Mouse (Mus musculus) neural tube, embryonic 13.5 days (tissue): ENCODE measurements at regions not wholly inside any gene's neighbourhood (a gene's known extent, or its start where the extent isn't known, plus 50 kb on each side); places are given as distances from the start of the nearest gene placed in this dataset.

Source experiments
- ATAC-seq: fragments of 200-750 bp; cut with Nextera tagmentation; 2 replicates; pipeline ENCODE4 v1.8.0; 2017; ENCODE audit warnings: low read depth, mild to moderate bottlenecking, moderate TSS enrichment, moderate library complexity
- H3K27ac ChIP-seq: fragments of 300-500 bp; sonication (generic); replicated peaks from 2 replicates; pipeline ENCODE4 v1.5.1; 2015; ENCODE audit warnings: moderate library complexity, mild to moderate bottlenecking, inconsistent platforms
- H3K27me3 ChIP-seq: fragments of 300-500 bp; sonication (generic); 2 replicates; pipeline ENCODE4 v1.6.1; 2015; ENCODE audit warnings: mild to moderate bottlenecking, inconsistent platforms
- H3K36me3 ChIP-seq: fragments of 300-500 bp; sonication (generic); 2 replicates; pipeline ENCODE4 v1.6.1; 2015; ENCODE audit warnings: mild to moderate bottlenecking, inconsistent platforms
- H3K4me1 ChIP-seq: fragments of 300-500 bp; sonication (generic); replicated peaks from 2 replicates; pipeline ENCODE4 v1.6.1; 2015; ENCODE audit warnings: inconsistent platforms
- H3K4me2 ChIP-seq: fragments of 300-500 bp; sonication (generic); 2 replicates; pipeline ENCODE4 v1.6.1; 2015; ENCODE audit warnings: inconsistent platforms, mild to moderate bottlenecking, moderate library complexity
- H3K4me3 ChIP-seq: fragments of 300-500 bp; sonication (generic); 2 replicates; pipeline ENCODE4 v1.5.1; 2015; ENCODE audit warnings: mild to moderate bottlenecking, inconsistent platforms
- H3K9ac ChIP-seq: fragments of 300-500 bp; sonication (generic); 2 replicates; pipeline ENCODE4 v1.6.1; 2015; ENCODE audit warnings: moderate library complexity, mild to moderate bottlenecking, inconsistent platforms
- H3K9me3 ChIP-seq: fragments of 300-500 bp; sonication (generic); 2 replicates; pipeline ENCODE4 v1.6.1; 2016; ENCODE audit warnings: inconsistent platforms
- WGBS: fragments of 180-500 bp; shearing (Covaris S2); methylation state at CpG from one replicate; pipeline ENCODE4 v1.1.7; 2015; 5-methylcytosine and 5-hydroxymethylcytosine counted together

DNA sequence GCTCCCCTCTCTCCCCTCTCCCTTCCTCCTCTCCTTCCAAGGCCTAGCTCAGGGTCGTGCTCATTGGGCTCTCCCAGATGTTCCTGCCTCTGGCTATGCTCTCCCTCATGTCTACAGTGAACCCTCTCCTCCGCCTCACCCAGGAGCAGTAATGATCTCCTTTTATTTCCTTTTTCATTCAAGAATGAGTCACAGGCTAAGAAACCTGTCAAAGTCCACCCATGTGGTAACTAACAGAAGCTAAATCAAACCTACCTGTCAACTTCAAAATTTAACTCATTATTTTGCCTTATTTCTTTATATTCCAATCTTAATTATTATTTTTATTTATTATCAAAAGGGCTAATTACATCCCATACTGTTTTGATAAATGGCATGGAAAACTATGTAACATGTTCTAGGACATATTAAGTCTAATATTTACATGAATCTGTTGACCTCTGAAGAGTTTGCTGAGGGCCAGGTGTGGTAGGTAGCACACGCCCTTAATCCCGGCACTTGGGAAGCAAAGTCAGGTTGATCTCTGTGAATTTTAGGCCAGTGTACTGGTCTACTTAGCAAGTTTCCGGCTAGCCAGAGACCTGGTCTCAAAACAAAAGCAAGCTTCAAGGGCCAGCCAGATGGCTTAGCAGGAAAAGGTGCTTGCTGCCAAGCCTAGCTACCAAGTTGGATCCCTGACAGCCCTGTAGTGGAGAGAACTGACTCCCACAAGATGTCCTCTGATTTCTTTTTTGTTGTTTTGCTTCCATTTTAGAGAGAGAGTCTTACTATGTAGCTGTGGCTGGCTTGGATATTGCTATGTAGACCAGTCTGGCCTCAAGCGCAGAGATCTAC lies 51.9 kb upstream of the Slc16a1 start:
- Histone ChIP-seq H3K9ac (no peak overlapping the region), H3K27me3 (no peaks in the 10 kb centered on the region), H3K4me3 (no peak overlapping the region), H3K9me3 (no peaks in the 10 kb centered on the region), H3K4me1 (no peaks in the 10 kb centered on the region), H3K4me2 (no peak overlapping the region), H3K27ac (no peak overlapping the region), H3K36me3 (no peaks in the 10 kb centered on the region)
- 88% methylated on average over 6 of the region's 6 CpGs for WGBS
- ATAC-seq: no peak

GRCm38 (mm10) chr3:104585303-104585702 lies 53.2 kb upstream of the Slc16a1 start:
- WGBS: 49% methylated on average over 6 of the region's 6 CpGs
- no peak overlapping the region for H3K9ac ChIP-seq
- no peaks in the 10 kb centered on the region for H3K36me3 ChIP-seq
- no peak overlapping the region for H3K27ac ChIP-seq
- H3K27me3 ChIP-seq: no peaks in the 10 kb centered on the region
- ATAC-seq: no peak
- H3K4me3 ChIP-seq: no peak overlapping the region
- H3K9me3 ChIP-seq: no peaks in the 10 kb centered on the region
- H3K4me2 ChIP-seq: no peak overlapping the region
- H3K4me1 ChIP-seq: no peaks in the 10 kb centered on the region

GRCm38 (mm10) chr3:104583236-104583635 lies 55.2 kb upstream of the Slc16a1 start:
- Histone ChIP-seq H3K27ac (no peak overlapping the region), H3K36me3 (no peaks in the 10 kb centered on the region), H3K9ac (no peak overlapping the region), H3K27me3 (no peaks in the 10 kb centered on the region), H3K4me3 (no peak overlapping the region), H3K4me2 (no peak overlapping the region), H3K9me3 (no peaks in the 10 kb centered on the region), H3K4me1 (no peaks in the 10 kb centered on the region; the same call in 1 of the 2 replicates)
- no peak for ATAC-seq
- 69% methylated on average over 7 of the region's 7 CpGs for WGBS

DNA sequence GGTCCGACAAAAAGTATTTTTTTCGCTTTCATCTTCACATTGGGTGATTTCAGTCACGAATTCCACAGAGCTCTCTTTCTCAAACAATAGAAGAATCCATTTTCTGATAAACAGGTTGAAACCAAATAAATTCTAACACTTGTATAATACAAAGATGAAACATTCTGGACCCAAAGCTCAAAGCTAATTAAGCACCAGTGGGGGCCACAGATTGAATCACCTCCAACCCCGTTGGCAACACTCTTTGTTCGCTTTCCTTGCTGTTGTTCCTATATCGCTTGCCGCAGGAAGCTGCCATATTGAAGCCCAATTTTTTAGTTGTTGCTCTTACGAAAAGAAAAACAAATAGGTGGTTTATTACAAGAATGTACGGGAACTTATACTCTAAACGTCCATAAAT lies 55.9 kb upstream of the Slc16a1 start:
- Histone ChIP-seq H3K9ac (no peak overlapping the region), H3K4me3 (no peak overlapping the region), H3K27me3 (no peaks in the 10 kb centered on the region), H3K27ac (no peak overlapping the region), H3K4me1 (no peaks in the 10 kb centered on the region; the same call in 1 of the 2 replicates), H3K9me3 (no peaks in the 10 kb centered on the region), H3K4me2 (no peak overlapping the region), H3K36me3 (no peaks in the 10 kb centered on the region)
- ATAC-seq: no peak
- WGBS: 93% methylated on average over 10 of the region's 10 CpGs

DNA sequence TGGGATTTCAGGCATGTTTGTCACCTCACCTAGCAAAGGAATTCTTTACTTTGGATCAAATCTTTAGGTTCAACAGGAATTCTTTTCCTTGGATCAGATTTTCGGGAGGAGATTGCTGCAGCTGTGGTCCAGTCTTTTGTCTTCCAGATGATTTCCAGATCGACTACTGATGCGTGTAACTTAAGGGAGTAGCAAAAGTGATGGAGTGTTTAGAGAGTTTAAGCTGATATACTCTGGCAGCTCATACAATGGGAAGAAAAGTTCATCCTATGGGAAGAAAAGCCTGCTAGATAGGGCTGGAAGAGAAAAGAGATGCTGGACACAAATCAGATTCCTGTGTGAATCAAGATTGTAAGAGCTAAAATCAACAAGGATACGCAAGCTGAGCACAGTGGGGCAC lies 59.3 kb upstream of the Slc16a1 start:
- WGBS: 52% methylated on average over 4 of the region's 4 CpGs
- Histone ChIP-seq H3K9ac (no peak overlapping the region), H3K4me1 (no peaks in the 10 kb centered on the region; the same call in 1 of the 2 replicates), H3K27ac (no peak overlapping the region), H3K4me3 (no peak overlapping the region), H3K27me3 (no peaks in the 10 kb centered on the region), H3K36me3 (no peaks in the 10 kb centered on the region), H3K4me2 (no peak overlapping the region), H3K9me3 (no peaks in the 10 kb centered on the region)
- ATAC-seq: no peak

GRCm38 (mm10) chr3:104578374-104578773 lies 60.1 kb upstream of the Slc16a1 start:
- H3K4me2 ChIP-seq: no peak overlapping the region
- no peak for ATAC-seq
- WGBS: 34% methylated on average over 3 of the region's 3 CpGs

DNA sequence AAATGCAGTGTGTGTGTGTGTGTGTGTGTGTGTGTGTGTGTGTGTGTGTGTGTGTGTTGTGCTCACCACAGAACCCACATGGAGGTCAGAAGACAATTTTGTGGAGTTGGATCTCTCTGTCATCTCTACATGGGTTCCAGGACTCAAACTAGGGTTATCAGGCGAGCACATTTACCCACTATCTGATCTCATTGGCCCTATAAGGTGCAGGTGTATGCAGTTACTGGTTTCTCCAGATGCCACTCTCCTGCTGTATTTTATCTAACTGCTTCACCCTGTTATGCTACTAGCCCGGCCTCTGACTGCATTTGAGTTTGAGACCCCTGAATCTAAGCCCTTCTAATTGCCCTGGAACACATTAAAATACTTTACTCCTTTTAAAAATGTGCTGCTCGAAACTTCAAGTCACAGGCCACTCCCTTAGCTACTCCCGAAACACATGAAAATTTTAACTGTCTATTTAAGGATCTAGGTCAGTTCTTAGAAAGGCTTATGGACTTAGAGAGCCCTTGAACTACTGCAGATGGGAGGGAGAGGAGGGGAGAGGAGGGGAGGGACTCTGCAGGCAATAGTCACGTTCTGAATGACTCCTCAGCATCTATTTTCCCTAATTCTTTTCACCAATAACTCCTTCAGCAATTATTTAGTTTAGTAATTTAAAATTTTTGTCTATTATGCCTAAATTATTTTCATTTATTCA lies 61.1 kb upstream of the Slc16a1 start:
- WGBS: 74% methylated on average over 5 of the region's 5 CpGs
- Histone ChIP-seq H3K9me3 (no peaks in the 10 kb centered on the region), H3K9ac (no peak overlapping the region), H3K4me2 (no peak overlapping the region), H3K4me1 (no peaks in the 10 kb centered on the region; the same call in 1 of the 2 replicates), H3K4me3 (no peak overlapping the region), H3K27me3 (no peaks in the 10 kb centered on the region), H3K36me3 (no peaks in the 10 kb centered on the region), H3K27ac (no peak overlapping the region)
- ATAC-seq: no peak

More at GRCm38 (mm10) chr3:104578374-104578773, 60.1 kb upstream of the Slc16a1 start:
- Histone ChIP-seq H3K27me3 (no peaks in the 10 kb centered on the region), H3K4me1 (no peaks in the 10 kb centered on the region; the same call in 1 of the 2 replicates), H3K4me3 (no peak overlapping the region), H3K9me3 (no peaks in the 10 kb centered on the region), H3K9ac (no peak overlapping the region), H3K36me3 (no peaks in the 10 kb centered on the region), H3K27ac (no peak overlapping the region)

DNA sequence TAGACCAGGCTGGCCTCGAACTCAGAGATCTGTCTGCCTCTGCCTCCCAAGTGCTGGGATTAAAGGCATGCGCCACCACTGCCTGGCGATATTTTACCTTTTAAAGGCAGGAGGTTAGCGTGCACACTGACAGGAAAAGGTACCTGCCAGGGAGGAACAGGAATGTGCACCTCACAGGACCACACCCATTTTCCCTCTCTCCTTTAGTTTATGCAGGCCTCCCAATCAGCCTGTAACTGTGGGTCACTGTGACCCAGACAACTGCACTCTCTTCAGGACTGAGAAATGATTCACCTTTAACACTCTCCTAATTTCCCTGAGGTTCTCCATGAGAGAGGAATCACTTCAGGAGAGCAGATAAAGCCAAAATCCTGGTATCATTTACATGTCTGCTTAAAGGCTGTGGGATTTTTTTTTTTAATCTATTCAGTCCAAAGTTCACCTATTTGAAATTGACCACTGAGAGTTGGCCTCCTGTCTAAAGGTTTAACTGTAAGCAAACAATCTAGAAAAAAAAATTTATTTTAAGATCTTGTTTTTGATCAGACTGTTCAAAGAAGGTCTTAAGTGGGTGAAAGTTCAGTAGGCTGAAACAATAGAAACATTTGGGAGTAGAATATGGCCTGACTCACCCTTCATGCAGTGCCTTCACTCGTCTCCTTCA lies 61.7 kb upstream of the Lrig2 start:
- no peaks in the 10 kb centered on the region for H3K9me3 ChIP-seq
- WGBS: 86% methylated on average over 5 of the region's 5 CpGs
- no peak for ATAC-seq
- H3K27me3 ChIP-seq: no peaks in the 10 kb centered on the region
- no peaks in the 10 kb centered on the region for H3K36me3 ChIP-seq
- no peak overlapping the region for H3K27ac ChIP-seq
- H3K4me1 ChIP-seq: no peaks in the 10 kb centered on the region; the same call in 1 of the 2 replicates
- no peak overlapping the region for H3K9ac ChIP-seq
- H3K4me2 ChIP-seq: no peak overlapping the region
- no peak overlapping the region for H3K4me3 ChIP-seq

DNA sequence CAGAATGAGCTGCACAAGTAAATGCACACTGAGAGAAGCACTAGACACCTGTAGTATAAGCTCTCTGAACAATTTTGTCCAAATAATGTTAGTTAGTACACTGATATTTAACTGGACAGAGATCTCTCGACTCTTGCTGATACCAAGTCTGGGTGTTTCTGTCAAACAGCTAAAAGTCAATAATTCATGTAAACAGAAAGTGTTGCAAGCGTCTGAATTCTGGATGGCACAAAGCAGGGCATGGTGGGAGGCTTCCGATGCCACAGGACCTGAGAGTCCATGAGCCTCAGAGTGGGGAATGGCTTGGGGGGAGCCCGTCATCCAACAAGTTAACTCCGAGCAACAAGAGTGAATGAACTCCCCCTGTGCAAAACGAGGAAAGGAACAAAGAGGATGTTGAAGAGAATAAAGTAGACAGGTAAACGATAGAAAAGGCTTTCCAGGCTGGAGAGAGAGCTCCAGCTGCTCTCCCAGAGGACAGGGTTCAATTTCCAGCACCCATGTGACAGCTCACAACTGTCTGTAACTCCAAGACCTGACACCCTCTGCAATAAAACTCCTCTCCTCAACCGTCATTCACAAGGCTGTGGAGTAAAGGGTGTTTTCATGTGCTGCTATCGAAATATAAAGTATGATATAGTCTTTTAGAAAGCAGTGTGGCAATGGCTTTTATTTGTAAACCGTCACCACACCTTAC lies 60.4 kb upstream of the Lrig2 start:
- WGBS: 73% methylated on average over 10 of the region's 10 CpGs
- H3K9ac ChIP-seq: no peak overlapping the region
- H3K4me3 ChIP-seq: no peak overlapping the region
- no peak for ATAC-seq
- no peaks in the 10 kb centered on the region for H3K36me3 ChIP-seq
- no peak overlapping the region for H3K4me2 ChIP-seq
- no peaks in the 10 kb centered on the region for H3K4me1 ChIP-seq
- H3K9me3 ChIP-seq: no peaks in the 10 kb centered on the region
- H3K27ac ChIP-seq: no peak overlapping the region
- no peaks in the 10 kb centered on the region for H3K27me3 ChIP-seq

GRCm38 (mm10) chr3:104565423-104566230 lies 53.9 kb upstream of the Lrig2 start:
- no peaks in the 10 kb centered on the region for H3K27me3 ChIP-seq
- H3K9me3 ChIP-seq: no peaks in the 10 kb centered on the region
- H3K27ac ChIP-seq: no peak overlapping the region
- H3K9ac ChIP-seq: 0 out of 2 replicates have a peak overlapping the region, but pooled peaks have one; percentile 17
- H3K4me1 ChIP-seq: peaks cover 12% of the 10 kb centered on the region
- no peak overlapping the region for H3K4me3 ChIP-seq
- no peaks in the 10 kb centered on the region for H3K36me3 ChIP-seq
- WGBS: 48% methylated on average over 13 of the region's 13 CpGs
- no peak overlapping the region for H3K4me2 ChIP-seq
- no peak for ATAC-seq

DNA sequence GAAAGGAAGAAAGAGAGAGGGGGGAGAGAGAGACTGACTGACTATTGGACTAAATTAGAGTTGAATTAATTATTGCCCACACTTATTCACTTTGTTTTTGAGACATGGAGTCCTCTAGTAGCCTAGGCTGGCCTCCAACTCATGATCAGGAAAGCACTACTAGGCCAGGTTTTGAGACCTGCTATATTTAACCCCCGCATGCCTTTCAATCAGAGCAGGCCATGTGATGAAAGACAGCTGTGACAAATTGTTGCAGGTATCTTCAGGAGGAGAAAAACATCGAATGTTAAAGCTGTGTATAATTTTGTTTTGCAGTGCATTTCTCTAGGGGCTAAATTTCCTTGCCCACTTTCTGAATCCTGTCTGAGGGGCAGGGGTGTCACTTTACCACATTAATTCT lies 53.1 kb upstream of the Lrig2 start:
- 84% methylated on average over 2 of the region's 2 CpGs for WGBS
- Histone ChIP-seq H3K4me2 (no peak overlapping the region), H3K27me3 (no peaks in the 10 kb centered on the region), H3K27ac (no peak overlapping the region), H3K9ac (no peak overlapping the region), H3K36me3 (no peaks in the 10 kb centered on the region), H3K9me3 (no peaks in the 10 kb centered on the region), H3K4me1 (peaks cover 12% of the 10 kb centered on the region), H3K4me3 (no peak overlapping the region)
- no peak for ATAC-seq
